Mouse (Mus musculus) lung, adult 2 months (tissue): ENCODE measurements around the gene Gadl1.

ENCODE experiments used
- CTCF ChIP-seq: fragments of 200-500 bp; IDR thresholded peaks from 2 replicates; pipeline ENCODE4 v1.5.1; 2011; ENCODE audit warnings: mild to moderate bottlenecking, low read length, control low read depth; ENCODE audit not compliant: insufficient read depth
- POLR2A ChIP-seq: fragments of 200-500 bp; IDR thresholded peaks from 2 replicates; pipeline ENCODE4 v1.6.1; 2011; ENCODE audit warnings: low read depth, mild to moderate bottlenecking, control low read depth, low read length, borderline replicate concordance; ENCODE audit errors: extremely low read depth

GRCm38 (mm10) chr9:115976901-115977300 lies 67.6 kb downstream of the Gadl1 start:
- TF ChIP-seq POLR2A, result no peak
- TF ChIP-seq CTCF, result no peak
